Mouse (Mus musculus) intestine, embryonic 16.5 days (tissue): ENCODE results near the gene Cldn3. TPM values are rescaled to one million over a fixed set of nuclear protein-coding genes. Genes with fewer than 3 reads are reported as not detected.

Experiments
- ATAC-seq: fragments of 200-750 bp; cut with Nextera tagmentation; 2 replicates; pipeline ENCODE4 v1.8.0; 2017; ENCODE audit warnings: moderate TSS enrichment, moderate library complexity
- H3K27ac ChIP-seq: fragments of 300-500 bp; sonication (generic); 2 replicates; pipeline ENCODE4 v1.5.1; 2014; ENCODE audit warnings: mild to moderate bottlenecking, low read length
- H3K27me3 ChIP-seq: fragments of 300-500 bp; sonication (generic); replicated peaks from 2 replicates; pipeline ENCODE4 v1.6.1; 2014; ENCODE audit warnings: low read length, control low read depth, mixed read lengths; ENCODE audit not compliant: control insufficient read depth, insufficient read depth
- H3K36me3 ChIP-seq: fragments of 300-500 bp; sonication (generic); 2 replicates; pipeline ENCODE4 v1.6.1; 2014; ENCODE audit warnings: low read length, control low read depth; ENCODE audit not compliant: control insufficient read depth, insufficient read depth
- H3K4me1 ChIP-seq: fragments of 300-500 bp; sonication (generic); 2 replicates; pipeline ENCODE4 v1.6.1; 2014; ENCODE audit warnings: low read length, control low read depth, mixed read lengths; ENCODE audit not compliant: control insufficient read depth, insufficient read depth
- H3K4me2 ChIP-seq: fragments of 300-500 bp; sonication (generic); 2 replicates; pipeline ENCODE4 v1.6.1; 2014; ENCODE audit warnings: low read depth, low read length, control low read depth
- H3K4me3 ChIP-seq: fragments of 300-500 bp; sonication (generic); 2 replicates; pipeline ENCODE4 v1.5.1; 2014; ENCODE audit warnings: mild to moderate bottlenecking, low read length
- H3K9ac ChIP-seq: fragments of 300-500 bp; sonication (generic); 2 replicates; pipeline ENCODE4 v1.6.1; 2014; ENCODE audit warnings: low read depth, low read length
- H3K9me3 ChIP-seq: fragments of 300-500 bp; sonication (generic); 2 replicates; pipeline ENCODE4 v1.6.1; 2016; ENCODE audit warnings: low read length, control low read depth; ENCODE audit not compliant: control insufficient read depth
- WGBS: fragments of 180-500 bp; shearing (Covaris S2); extraction: QIAGEN DNeasy Blood & Tissue Kit; methylation state at CpG from one replicate; pipeline ENCODE4 v1.1.7; 2014; 5-methylcytosine and 5-hydroxymethylcytosine counted together
- polyA plus RNA-seq: library from polyadenylated mRNA; unstranded; fragments of >200 nt; fragmentation: Nextera tagmentation; extraction: Ambion mirVana; gene quantifications from 2 replicates; pipeline ENCODE4 v1.2.1, GENCODE M21; 2015

Gene Cldn3
- polyA plus RNA-seq, 1 experiment from 2014 or later, result 217 TPM

DNA sequence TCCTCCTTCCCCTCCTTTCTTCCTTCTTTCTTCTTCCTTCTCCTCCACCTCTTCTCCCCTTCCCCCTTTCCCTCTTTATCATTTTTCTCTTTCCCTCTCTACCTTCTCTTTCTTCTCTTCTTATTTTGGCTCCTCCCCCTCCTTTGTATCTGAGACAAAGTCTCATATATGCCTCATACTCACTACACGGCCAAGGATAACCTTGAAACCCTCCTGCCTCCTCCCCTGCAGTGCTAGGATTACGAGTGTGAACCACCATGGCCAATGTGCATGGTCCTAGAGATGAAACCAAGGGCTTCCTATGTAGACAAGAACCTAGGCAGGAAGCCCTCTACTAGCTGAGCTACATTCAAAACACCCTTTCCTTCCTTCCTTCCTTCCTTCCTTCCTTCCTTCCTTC lies 11.1 kb upstream of the Cldn3 start:
- Histone ChIP-seq H3K4me3 (no peak overlapping the region), H3K27me3 (no peaks in the 10 kb centered on the region), H3K9me3 (no peaks in the 10 kb centered on the region), H3K4me2 (no peak overlapping the region), H3K27ac (no peak overlapping the region), H3K4me1 (peaks cover 4% of the 10 kb centered on the region; the same call in 1 of the 2 replicates), H3K36me3 (no peaks in the 10 kb centered on the region), H3K9ac (no peak overlapping the region)
- ATAC-seq, result no peak
- WGBS, result 49% methylated on average over 2 of the region's 2 CpGs

DNA sequence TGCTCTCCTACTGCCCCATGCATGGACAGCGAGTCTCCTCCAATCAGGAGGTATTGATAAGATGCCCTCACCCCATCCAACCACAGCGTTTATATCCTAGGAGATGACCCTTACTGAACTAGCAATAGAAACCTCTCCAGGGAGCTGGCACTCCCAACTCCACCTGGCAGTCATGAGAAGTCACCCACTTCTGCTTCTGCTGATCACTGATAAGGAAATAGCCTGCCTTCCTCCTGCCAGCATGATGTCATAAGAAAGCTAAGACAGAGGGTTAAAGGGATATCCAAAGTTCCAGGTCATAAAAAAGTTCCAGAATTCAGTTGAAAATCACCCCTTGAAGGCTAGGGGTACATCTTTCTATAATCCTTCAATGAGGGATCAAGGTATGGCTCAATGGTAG lies 9.8 kb upstream of the Cldn3 start:
- no peak overlapping the region for H3K9ac ChIP-seq
- H3K27ac ChIP-seq, result no peak overlapping the region
- H3K4me3 ChIP-seq, result no peak overlapping the region
- 81% methylated on average over 2 of the region's 2 CpGs for WGBS
- no peaks in the 10 kb centered on the region for H3K9me3 ChIP-seq
- no peaks in the 10 kb centered on the region for H3K27me3 ChIP-seq
- H3K4me2 ChIP-seq, result no peak overlapping the region
- ATAC-seq, result peak; percentile 19; the same call in 1 of the 2 replicates
- H3K4me1 ChIP-seq, result peaks cover 6% of the 10 kb centered on the region
- H3K36me3 ChIP-seq, result no peaks in the 10 kb centered on the region

DNA sequence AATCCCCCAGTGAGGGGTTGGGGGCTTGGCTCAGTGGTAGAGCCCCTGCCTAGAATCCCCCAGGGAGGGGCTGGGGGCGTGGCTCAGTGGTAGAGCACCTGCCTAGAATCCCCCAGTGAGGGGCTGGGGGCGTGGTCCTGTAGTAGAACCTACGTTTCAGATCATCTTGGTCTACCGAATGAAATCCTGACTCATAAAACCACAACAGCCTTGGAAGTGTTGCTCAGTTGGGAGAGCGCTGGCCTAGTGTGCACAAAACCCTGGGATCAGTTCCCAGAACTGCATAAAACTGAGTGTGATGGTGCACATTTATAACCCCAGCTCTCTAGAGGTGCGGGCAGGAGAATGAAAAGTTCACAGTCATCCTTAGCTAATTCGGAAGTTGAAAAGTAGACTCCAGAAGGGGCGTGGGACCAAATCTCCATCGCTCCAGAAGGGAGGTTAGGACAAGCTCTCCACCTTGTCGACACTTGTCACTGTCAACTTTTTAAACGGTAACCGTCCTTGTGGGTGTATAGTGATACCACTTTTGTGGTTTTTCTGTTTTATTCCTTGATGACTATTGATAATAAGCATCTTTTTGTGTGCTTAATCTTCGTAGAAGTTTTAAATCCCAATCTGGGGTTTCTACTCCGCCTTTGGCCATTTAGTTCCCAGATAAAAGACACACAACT lies 9.3 kb upstream of the Cldn3 start:
- Histone ChIP-seq H3K27ac (no peak overlapping the region), H3K4me2 (no peak overlapping the region), H3K36me3 (no peaks in the 10 kb centered on the region), H3K4me1 (peaks cover 8% of the 10 kb centered on the region), H3K9me3 (no peaks in the 10 kb centered on the region), H3K27me3 (no peaks in the 10 kb centered on the region), H3K9ac (no peak overlapping the region), H3K4me3 (no peak overlapping the region)
- no peak for ATAC-seq
- WGBS, result 85% methylated on average over 14 of the region's 14 CpGs

DNA sequence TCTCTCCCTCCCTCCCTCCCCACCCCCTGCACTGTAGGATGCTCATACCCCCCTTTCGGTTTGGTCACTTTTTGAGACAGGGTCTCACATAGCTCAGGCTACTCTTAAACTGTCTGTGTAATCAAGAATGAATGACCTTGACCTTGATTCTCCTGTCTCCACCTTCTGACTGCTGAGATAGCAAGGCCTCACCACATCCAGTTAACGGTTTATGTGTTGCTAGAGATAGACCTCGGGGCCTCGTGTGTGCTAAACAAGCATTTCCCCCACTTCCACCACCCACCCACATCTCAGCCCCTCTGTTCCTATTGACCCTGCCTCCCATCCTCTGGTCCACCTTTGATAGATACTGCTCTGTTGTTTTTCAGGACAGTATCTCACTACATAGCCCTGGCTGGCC lies 8.2 kb upstream of the Cldn3 start:
- H3K27me3 ChIP-seq, result no peaks in the 10 kb centered on the region
- H3K36me3 ChIP-seq, result no peaks in the 10 kb centered on the region
- H3K27ac ChIP-seq, result no peak overlapping the region
- H3K4me3 ChIP-seq, result no peak overlapping the region
- no peak overlapping the region for H3K4me2 ChIP-seq
- H3K9ac ChIP-seq, result no peak overlapping the region
- WGBS, result 82% methylated on average over 4 of the region's 4 CpGs
- H3K4me1 ChIP-seq, result peaks cover 8% of the 10 kb centered on the region
- H3K9me3 ChIP-seq, result no peaks in the 10 kb centered on the region
- no peak for ATAC-seq

DNA sequence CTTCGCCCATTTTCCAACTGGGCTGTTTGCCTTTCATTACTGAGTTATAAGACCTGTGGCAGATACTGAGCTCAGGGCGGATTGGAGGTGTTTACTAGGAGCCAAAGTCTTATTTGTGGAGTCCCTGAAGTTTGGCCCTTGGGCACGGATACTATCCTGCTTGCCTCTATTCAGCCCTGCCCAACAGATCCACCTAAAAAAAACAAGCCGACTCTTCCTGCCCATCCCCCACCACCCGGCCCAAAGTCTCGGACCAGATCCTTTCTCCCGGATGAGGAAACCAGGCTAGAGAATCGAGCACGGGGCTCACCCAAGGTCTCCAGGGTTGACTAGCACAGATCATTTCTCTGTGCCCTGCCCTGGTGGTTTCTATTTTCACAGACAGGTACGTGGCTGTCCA lies 4.9 kb upstream of the Cldn3 start:
- H3K36me3 ChIP-seq, result no peaks in the 10 kb centered on the region
- no peak overlapping the region; the same call in 1 of the 2 replicates for H3K9ac ChIP-seq
- WGBS, result 45% methylated on average over 10 of the region's 10 CpGs
- no peaks in the 10 kb centered on the region for H3K9me3 ChIP-seq
- no peak for ATAC-seq
- H3K4me3 ChIP-seq, result 0 out of 2 replicates have a peak overlapping the region, but pooled peaks have one; percentile 8
- peak overlapping the region; percentile 25; the same call in 1 of the 2 replicates for H3K4me2 ChIP-seq
- H3K27me3 ChIP-seq, result peaks cover 4% of the 10 kb centered on the region
- peak overlapping the region; percentile 53 for H3K27ac ChIP-seq
- H3K4me1 ChIP-seq, result peaks cover 23% of the 10 kb centered on the region

DNA sequence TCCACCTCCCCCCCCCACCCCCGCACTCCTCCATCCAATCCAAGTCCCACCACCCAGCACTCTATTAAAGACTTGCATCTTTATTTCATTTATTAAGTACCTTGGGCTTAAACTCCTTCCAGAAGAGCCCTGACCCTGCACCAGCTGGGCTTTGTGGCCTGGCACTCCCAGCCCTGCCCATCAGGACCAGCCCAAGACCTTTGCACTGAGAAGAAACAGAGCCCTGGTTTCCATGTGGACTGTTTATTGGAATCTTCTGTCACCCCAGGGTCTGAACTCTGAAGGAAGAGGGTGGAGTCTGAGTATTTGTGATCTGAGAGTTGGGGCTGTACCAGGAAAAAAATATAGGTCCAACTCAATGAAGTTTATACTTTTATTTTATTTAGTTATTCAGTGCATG lies 2.9 kb upstream of the Cldn3 start:
- 92% methylated on average over 1 of the region's 1 CpGs for WGBS
- no peak for ATAC-seq
- peaks cover 14% of the 10 kb centered on the region for H3K27me3 ChIP-seq
- peak overlapping the region; percentile 62; the same call in 1 of the 2 replicates for H3K27ac ChIP-seq
- no peaks in the 10 kb centered on the region for H3K36me3 ChIP-seq
- H3K4me3 ChIP-seq, result no peak overlapping the region
- no peaks in the 10 kb centered on the region for H3K9me3 ChIP-seq
- no peak overlapping the region for H3K4me2 ChIP-seq
- H3K4me1 ChIP-seq, result peaks cover 26% of the 10 kb centered on the region
- H3K9ac ChIP-seq, result no peak overlapping the region

DNA sequence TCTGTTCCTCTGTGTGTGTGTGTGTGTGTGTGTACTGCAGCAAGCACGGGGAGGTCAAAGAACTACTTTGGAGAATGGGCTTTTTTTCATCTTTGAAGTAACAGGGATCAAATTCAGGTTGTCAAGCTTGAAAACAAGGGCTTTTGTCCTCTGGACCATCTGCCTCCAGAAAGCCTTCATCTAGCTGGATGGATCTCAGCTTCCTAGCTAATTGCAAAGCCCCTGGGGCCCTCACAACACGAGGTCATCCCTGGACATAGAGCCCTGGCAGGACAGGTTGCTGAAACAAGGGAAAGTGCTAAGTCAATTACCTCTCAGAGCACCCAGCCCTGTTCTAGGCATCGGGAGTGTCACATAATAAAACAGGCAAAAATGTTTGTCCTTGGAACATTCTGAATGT lies 2.2 kb upstream of the Cldn3 start:
- ATAC-seq, result no peak
- no peak overlapping the region for H3K4me2 ChIP-seq
- H3K4me1 ChIP-seq, result peaks cover 26% of the 10 kb centered on the region
- H3K4me3 ChIP-seq, result no peak overlapping the region
- WGBS, result 25% methylated on average over 3 of the region's 3 CpGs
- H3K36me3 ChIP-seq, result no peaks in the 10 kb centered on the region
- peak overlapping the region; percentile 62; the same call in 1 of the 2 replicates for H3K27ac ChIP-seq
- H3K9me3 ChIP-seq, result no peaks in the 10 kb centered on the region
- peaks cover 14% of the 10 kb centered on the region for H3K27me3 ChIP-seq
- H3K9ac ChIP-seq, result no peak overlapping the region

DNA sequence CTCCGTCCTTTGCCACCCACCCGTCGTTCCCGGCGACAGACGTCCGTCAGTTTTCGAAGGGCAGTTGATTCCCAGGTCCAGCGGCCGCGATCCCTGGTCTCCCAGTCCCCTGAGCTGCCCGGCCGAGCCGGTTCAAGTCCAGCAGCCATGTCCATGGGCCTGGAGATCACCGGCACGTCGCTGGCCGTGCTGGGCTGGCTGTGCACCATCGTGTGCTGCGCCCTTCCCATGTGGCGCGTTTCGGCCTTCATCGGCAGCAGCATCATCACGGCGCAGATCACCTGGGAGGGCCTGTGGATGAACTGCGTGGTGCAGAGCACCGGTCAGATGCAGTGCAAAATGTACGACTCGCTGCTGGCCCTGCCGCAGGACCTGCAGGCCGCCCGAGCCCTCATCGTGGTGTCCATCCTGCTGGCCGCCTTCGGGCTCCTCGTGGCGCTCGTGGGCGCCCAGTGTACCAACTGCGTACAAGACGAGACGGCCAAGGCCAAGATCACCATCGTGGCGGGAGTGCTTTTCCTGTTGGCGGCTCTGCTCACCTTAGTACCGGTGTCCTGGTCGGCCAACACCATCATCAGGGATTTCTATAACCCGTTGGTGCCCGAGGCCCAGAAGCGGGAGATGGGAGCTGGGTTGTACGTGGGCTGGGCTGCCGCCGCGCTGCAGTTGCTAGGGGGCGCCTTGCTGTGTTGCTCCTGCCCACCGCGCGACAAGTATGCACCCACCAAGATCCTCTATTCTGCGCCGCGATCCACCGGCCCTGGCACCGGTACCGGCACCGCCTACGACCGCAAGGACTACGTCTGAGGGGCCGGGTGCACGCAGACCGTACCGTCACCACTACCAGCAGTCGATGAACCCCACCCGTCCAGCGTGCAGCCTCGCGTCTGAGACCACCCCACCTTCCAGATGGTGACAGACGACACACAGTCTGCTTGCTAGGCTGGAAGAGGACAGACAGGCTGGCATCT lies 569 bp downstream of the Cldn3 start:
- peak overlapping the region; percentile 55 for H3K4me3 ChIP-seq
- no peaks in the 10 kb centered on the region for H3K9me3 ChIP-seq
- peaks cover 14% of the 10 kb centered on the region for H3K27me3 ChIP-seq
- 3% methylated on average over 79 of the region's 79 CpGs for WGBS
- ATAC-seq, result peak; percentile 16
- peak overlapping the region; percentile 57 for H3K4me2 ChIP-seq
- peak overlapping the region; percentile 76 for H3K9ac ChIP-seq
- no peaks in the 10 kb centered on the region for H3K36me3 ChIP-seq
- H3K4me1 ChIP-seq, result peaks cover 32% of the 10 kb centered on the region
- H3K27ac ChIP-seq, result peak overlapping the region; percentile 95

DNA sequence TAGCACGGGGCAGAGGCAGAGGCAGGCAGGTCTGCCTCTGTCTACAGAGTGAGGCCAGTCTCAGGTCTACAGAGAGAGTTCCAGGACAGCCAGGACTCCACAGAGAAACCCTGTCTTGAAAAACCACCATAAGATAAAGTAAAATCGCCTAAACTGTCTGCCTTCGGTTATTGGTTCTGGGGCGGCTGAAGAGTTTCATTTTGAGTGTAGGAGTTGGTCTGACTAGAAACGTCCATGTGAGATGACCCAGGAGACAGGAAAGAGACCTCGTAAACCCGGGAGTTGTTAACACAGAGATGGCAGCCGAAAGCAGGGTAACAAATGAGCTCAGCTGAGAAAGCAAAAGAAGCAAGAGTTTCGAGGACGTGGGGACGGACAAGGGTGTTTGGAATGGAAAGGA lies 3.2 kb downstream of the Cldn3 start:
- Histone ChIP-seq H3K4me3 (peak overlapping the region; percentile 34), H3K9me3 (no peaks in the 10 kb centered on the region), H3K9ac (peak overlapping the region; percentile 59), H3K4me2 (peak overlapping the region; percentile 43), H3K36me3 (no peaks in the 10 kb centered on the region), H3K27me3 (peaks cover 14% of the 10 kb centered on the region), H3K4me1 (peaks cover 25% of the 10 kb centered on the region), H3K27ac (peak overlapping the region; percentile 48)
- 45% methylated on average over 11 of the region's 11 CpGs for WGBS
- ATAC-seq, result no peak
